ENCODE assay signal across 8 mouse cellular contexts in the genomic region with DNA sequence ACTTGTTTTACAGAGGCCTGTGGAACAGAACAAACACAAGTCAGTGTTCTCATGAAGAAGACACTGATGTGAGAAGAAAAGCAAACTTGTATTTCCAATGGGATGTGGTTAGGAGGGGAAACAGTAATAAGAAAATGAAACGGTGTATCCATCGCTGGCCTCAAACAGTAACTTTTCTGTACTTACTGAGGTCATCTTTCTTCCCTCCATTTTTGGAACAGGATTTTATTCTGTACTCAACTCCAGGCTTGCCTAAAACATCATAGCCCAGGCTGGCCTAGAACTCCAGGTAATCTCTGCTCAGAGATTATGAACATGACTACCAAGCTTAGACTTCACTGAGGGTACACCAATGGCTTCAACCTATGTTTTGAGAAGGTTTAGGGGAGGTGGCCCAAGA. TPM values are rescaled to one million over a fixed set of nuclear protein-coding genes. Genes with fewer than 3 reads are reported as not detected.
A peak's percentile ranks its signal among the peaks of the same experiment; 100 is the strongest.
DNase-seq lines count a peak whose midpoint lies in the region; ATAC-seq and TF ChIP-seq lines count a peak whose summit lies in the region.

No protein-coding gene starts in this region.

- no peaks in the 10 kb centered on the region for H3K9me3 ChIP-seq in embryonic facial prominence, embryonic 14.5 days (ENCODE audit: control insufficient read depth, low read length)
- no peaks in the 10 kb centered on the region for H3K9me3 ChIP-seq in limb, embryonic 11.5 days (ENCODE audit: control insufficient read depth, low read length)
- H3K9me3 ChIP-seq in neural tube, embryonic 12.5 days, result no peaks in the 10 kb centered on the region

- peak overlapping the region; percentile 62 for H3K4me2 ChIP-seq in embryonic facial prominence, embryonic 14.5 days (ENCODE audit: low read depth, low read length)
- peak overlapping the region; percentile 68 for H3K4me2 ChIP-seq in limb, embryonic 11.5 days (ENCODE audit: low read depth, severe bottlenecking)
- peak overlapping the region; percentile 67 for H3K4me2 ChIP-seq in neural tube, embryonic 12.5 days (replicated peaks)

- 80% methylated on average over 2 of the region's 2 CpGs for WGBS in embryonic facial prominence, embryonic 14.5 days
- 98% methylated on average over 2 of the region's 2 CpGs for WGBS in limb, embryonic 11.5 days
- 97% methylated on average over 2 of the region's 2 CpGs for WGBS in neural tube, embryonic 12.5 days

- H3K4me1 ChIP-seq in embryonic facial prominence, embryonic 14.5 days (ENCODE audit: control insufficient read depth, insufficient read depth, low read length), result peaks cover 22% of the 10 kb centered on the region
- H3K4me1 ChIP-seq in limb, embryonic 11.5 days (ENCODE audit: control insufficient read depth, insufficient read depth, low read length), result peaks cover 29% of the 10 kb centered on the region
- H3K4me1 ChIP-seq in neural tube, embryonic 12.5 days, result peaks cover 41% of the 10 kb centered on the region

- H3K27me3 ChIP-seq in embryonic facial prominence, embryonic 14.5 days (replicated peaks; ENCODE audit: control insufficient read depth, insufficient read depth, low read length), result no peaks in the 10 kb centered on the region
- no peaks in the 10 kb centered on the region for H3K27me3 ChIP-seq in limb, embryonic 11.5 days (ENCODE audit: control insufficient read depth, insufficient read depth, low read length)
- H3K27me3 ChIP-seq in neural tube, embryonic 12.5 days (replicated peaks), result no peaks in the 10 kb centered on the region

- intact Hi-C loops in gastrocnemius, postnatal 14 days (cut with DNase I; ENCODE audit: low total_unique reads), result no loop called here

- peak overlapping the region; percentile 81 for H3K4me3 ChIP-seq in layer of hippocampus, adult 2 months
- peak overlapping the region; percentile 81 for H3K4me3 ChIP-seq in embryonic facial prominence, embryonic 14.5 days (ENCODE audit: low read depth, low read length)
- peak overlapping the region; percentile 94 for H3K4me3 ChIP-seq in limb, embryonic 11.5 days (ENCODE audit: low read depth, low read length)
- peak overlapping the region; percentile 87 for H3K4me3 ChIP-seq in neural tube, embryonic 12.5 days

- H3K27ac ChIP-seq in layer of hippocampus, adult 2 months, result no peak overlapping the region; the same call in 1 of the 2 replicates
- no peak overlapping the region for H3K27ac ChIP-seq in embryonic facial prominence, embryonic 14.5 days (replicated peaks; ENCODE audit: low read depth, low read length)
- H3K27ac ChIP-seq in limb, embryonic 11.5 days (replicated peaks; ENCODE audit: low read depth, low read length), result no peak overlapping the region
- no peak overlapping the region for H3K27ac ChIP-seq in neural tube, embryonic 12.5 days

- DNase-seq in layer of hippocampus, adult 2 months (ENCODE audit: low spot score in 2 of 2), result no peak
- DNase-seq in layer of hippocampus, adult 18-20 months (ENCODE audit: low spot score in 2 of 2), result no peak
- no peak for DNase-seq in embryonic facial prominence, embryonic 14.5 days (ENCODE audit: low spot score)
- no peak for DNase-seq in limb, embryonic 11.5 days (ENCODE audit: low spot score)
- no peak for DNase-seq in frontal cortex, adult 2 months (ENCODE audit: extremely low spot score in 1 of 2, low spot score in 1 of 2)
- DNase-seq in gastrocnemius, postnatal 14 days, result no peak
- no peak for DNase-seq in gastrocnemius, adult 8-10 months (ENCODE audit: low spot score in 2 of 2)

- H3K36me3 ChIP-seq in embryonic facial prominence, embryonic 14.5 days (ENCODE audit: control insufficient read depth, insufficient read depth, low read length), result peaks cover 85% of the 10 kb centered on the region
- H3K36me3 ChIP-seq in limb, embryonic 11.5 days (ENCODE audit: control insufficient read depth, insufficient read depth, low read length), result peaks cover 61% of the 10 kb centered on the region
- H3K36me3 ChIP-seq in neural tube, embryonic 12.5 days, result peaks cover 77% of the 10 kb centered on the region

- ATAC-seq in embryonic facial prominence, embryonic 14.5 days (ENCODE audit: low read depth), result no peak
- no peak for ATAC-seq in limb, embryonic 11.5 days (ENCODE audit: insufficient number of reproducible peaks, low FRiP score, low TSS enrichment, low read depth)
- ATAC-seq in neural tube, embryonic 12.5 days (ENCODE audit: low FRiP score, low read depth), result no peak

- TF ChIP-seq CTCF in layer of hippocampus, adult 2 months (conservative IDR thresholded peaks at IDR 0.05), result no peak

- peak overlapping the region; percentile 92 for H3K9ac ChIP-seq in embryonic facial prominence, embryonic 14.5 days (ENCODE audit: low read depth, low read length)
- H3K9ac ChIP-seq in limb, embryonic 11.5 days (ENCODE audit: low read length), result peak overlapping the region; percentile 91; the same call in 1 of the 2 replicates
- H3K9ac ChIP-seq in neural tube, embryonic 12.5 days, result no peak overlapping the region

RNA-seq across cellular contexts. Expression of a gene that starts 1.1 kb away (rescaled TPM):
- total RNA-seq in layer of hippocampus, adult 2 months (2021), result 10 to 100 TPM; 63.4 to 75.9 TPM
- total RNA-seq in layer of hippocampus, adult 18-20 months (2021), result 10 to 100 TPM; 63.8 to 77.0 TPM
- polyA plus RNA-seq in embryonic facial prominence, embryonic 14.5 days (2014; fragmentation: Nextera tagmentation; extraction: Ambion mirVana), result 109 and 111 TPM in 2 replicates
- 93.1 and 93.4 TPM in 2 replicates for polyA plus RNA-seq in limb, embryonic 11.5 days (2014; fragmentation: Nextera tagmentation; extraction: Ambion mirVana)
- polyA plus RNA-seq in neural tube, embryonic 12.5 days (2016; fragmentation: Nextera tagmentation; extraction: Ambion mirVana), result 89.7 and 94.8 TPM in 2 replicates
- 75.2 and 80.5 TPM in 2 replicates for polyA plus RNA-seq in frontal cortex, adult 2 months (2012; rRNA removed)
- 100 to 1,000 TPM; 122 to 124 TPM for total RNA-seq in gastrocnemius, postnatal 14 days (2021)
- 100 to 1,000 TPM; 168 to 185 (median 180) TPM for total RNA-seq in gastrocnemius, adult 8-10 months (2022)

RNA-seq across cellular contexts. Expression of a gene that starts 7.3 kb away (rescaled TPM):
- 100 to 1,000 TPM; 457 to 504 TPM for total RNA-seq in layer of hippocampus, adult 2 months (2021)
- total RNA-seq in layer of hippocampus, adult 18-20 months (2021), result 100 to 1,000 TPM; 506 to 521 TPM
- 805 and 891 TPM in 2 replicates for polyA plus RNA-seq in embryonic facial prominence, embryonic 14.5 days (2014; fragmentation: Nextera tagmentation; extraction: Ambion mirVana)
- polyA plus RNA-seq in limb, embryonic 11.5 days (2014; fragmentation: Nextera tagmentation; extraction: Ambion mirVana), result 854 and 918 TPM in 2 replicates
- polyA plus RNA-seq in neural tube, embryonic 12.5 days (2016; fragmentation: Nextera tagmentation; extraction: Ambion mirVana), result 753 and 769 TPM in 2 replicates
- 561 and 590 TPM in 2 replicates for polyA plus RNA-seq in frontal cortex, adult 2 months (2012; rRNA removed)
- 100 to 1,000 TPM; 197 to 229 TPM for total RNA-seq in gastrocnemius, postnatal 14 days (2021)
- total RNA-seq in gastrocnemius, adult 8-10 months (2022), result 100 to 1,000 TPM; 148 to 197 (median 154) TPM

RNA-seq across cellular contexts. Expression of a gene that starts 8.1 kb away (rescaled TPM):
- total RNA-seq in layer of hippocampus, adult 2 months (2021), result 10 to 100 TPM; 23.3 to 26.1 TPM
- total RNA-seq in layer of hippocampus, adult 18-20 months (2021), result 10 to 100 TPM; 27.3 to 27.4 TPM
- 41.3 and 41.5 TPM in 2 replicates for polyA plus RNA-seq in embryonic facial prominence, embryonic 14.5 days (2014; fragmentation: Nextera tagmentation; extraction: Ambion mirVana)
- 45.0 and 46.7 TPM in 2 replicates for polyA plus RNA-seq in limb, embryonic 11.5 days (2014; fragmentation: Nextera tagmentation; extraction: Ambion mirVana)
- 39.7 and 40.1 TPM in 2 replicates for polyA plus RNA-seq in neural tube, embryonic 12.5 days (2016; fragmentation: Nextera tagmentation; extraction: Ambion mirVana)
- 28.0 and 30.9 TPM in 2 replicates for polyA plus RNA-seq in frontal cortex, adult 2 months (2012; rRNA removed)
- 10 to 100 TPM; 28.4 to 28.8 TPM for total RNA-seq in gastrocnemius, postnatal 14 days (2021)
- total RNA-seq in gastrocnemius, adult 8-10 months (2022), result 10 to 100 TPM; 18.6 to 23.2 (median 20.8) TPM

RNA-seq across cellular contexts. Expression of a gene that starts 16.8 kb away (rescaled TPM):
- 10 to 100 TPM; 11.9 TPM for total RNA-seq in layer of hippocampus, adult 2 months (2021)
- 10 to 100 TPM; 10.7 to 10.9 TPM for total RNA-seq in layer of hippocampus, adult 18-20 months (2021)
- 5.8 and 6.8 TPM in 2 replicates for polyA plus RNA-seq in embryonic facial prominence, embryonic 14.5 days (2014; fragmentation: Nextera tagmentation; extraction: Ambion mirVana)
- 3.6 and 3.9 TPM in 2 replicates for polyA plus RNA-seq in limb, embryonic 11.5 days (2014; fragmentation: Nextera tagmentation; extraction: Ambion mirVana)
- 6.5 and 8.3 TPM in 2 replicates for polyA plus RNA-seq in neural tube, embryonic 12.5 days (2016; fragmentation: Nextera tagmentation; extraction: Ambion mirVana)
- polyA plus RNA-seq in frontal cortex, adult 2 months (2012; rRNA removed), result 14.6 and 15.5 TPM in 2 replicates
- 1 to 10 TPM; 6.0 to 7.2 TPM for total RNA-seq in gastrocnemius, postnatal 14 days (2021)
- 10 to 100 TPM in 3 of 4 experiments, 1 to 10 TPM in 1; 7.8 to 12.9 (median 12.2) TPM for total RNA-seq in gastrocnemius, adult 8-10 months (2022)

RNA-seq across cellular contexts. Expression of a gene that starts 17.4 kb away (rescaled TPM):
- total RNA-seq in layer of hippocampus, adult 2 months (2021), result 10 to 100 TPM; 49.7 to 58.0 TPM
- 10 to 100 TPM; 48.8 to 50.1 TPM for total RNA-seq in layer of hippocampus, adult 18-20 months (2021)
- polyA plus RNA-seq in embryonic facial prominence, embryonic 14.5 days (2014; fragmentation: Nextera tagmentation; extraction: Ambion mirVana), result 67.1 and 76.5 TPM in 2 replicates
- polyA plus RNA-seq in limb, embryonic 11.5 days (2014; fragmentation: Nextera tagmentation; extraction: Ambion mirVana), result 99.9 and 105 TPM in 2 replicates
- polyA plus RNA-seq in neural tube, embryonic 12.5 days (2016; fragmentation: Nextera tagmentation; extraction: Ambion mirVana), result 108 and 110 TPM in 2 replicates
- polyA plus RNA-seq in frontal cortex, adult 2 months (2012; rRNA removed), result 59.6 and 59.7 TPM in 2 replicates
- total RNA-seq in gastrocnemius, postnatal 14 days (2021), result 10 to 100 TPM; 24.8 to 25.5 TPM
- 10 to 100 TPM; 19.2 to 28.8 (median 24.5) TPM for total RNA-seq in gastrocnemius, adult 8-10 months (2022)
